Mouse (Mus musculus) cerebellum, adult 11-12 months (tissue): ENCODE data around the gene Zbtb46.

Experiments used
- DNase-seq: peaks from one replicate; pipeline ENCODE4 v3.0.0; 2022

The Zbtb46 gene

GRCm38 (mm10) chr2:181459153-181459672 is at the start of gene Zbtb46:
Zbtb46 (minus strand) TSS chr2:181459426.
- DNase-seq = peak; percentile 87

- no peak for DNase-seq
Measured at GRCm38 (mm10) chr2:181498644-181499043, 39.4 kb upstream of the Zbtb46 start.

- peak; percentile 60 for DNase-seq
Measured at GRCm38 (mm10) chr2:181497548-181497875, 38.3 kb upstream of the Zbtb46 start.

- DNase-seq = peak; percentile 94
Measured at GRCm38 (mm10) chr2:181496831-181497547, 37.8 kb upstream of the Zbtb46 start, which contains the start of gene Tpd52l2. Tpd52l2 (plus strand) TSS chr2:181497142.

GRCm38 (mm10) chr2:181496281-181496680 is 37.1 kb upstream of the Zbtb46 start:
- peak; percentile 53 for DNase-seq

- peak; percentile 38 for DNase-seq
Measured at GRCm38 (mm10) chr2:181495845-181496244, 36.6 kb upstream of the Zbtb46 start.

- DNase-seq = peak; percentile 43
Measured at GRCm38 (mm10) chr2:181494266-181494945, 35.2 kb upstream of the Zbtb46 start.

- DNase-seq = no peak
Measured at GRCm38 (mm10) chr2:181493156-181493927, 34.1 kb upstream of the Zbtb46 start, which contains the start of gene Abhd16b. Abhd16b (plus strand) TSS chr2:181493206.

GRCm38 (mm10) chr2:181492206-181492605 is 33.0 kb upstream of the Zbtb46 start:
- DNase-seq = no peak

GRCm38 (mm10) chr2:181491432-181492205 is 32.4 kb upstream of the Zbtb46 start:
- no peak for DNase-seq

- no peak for DNase-seq
Measured at GRCm38 (mm10) chr2:181487338-181488277, 28.4 kb upstream of the Zbtb46 start.

GRCm38 (mm10) chr2:181485741-181486140 is 26.5 kb upstream of the Zbtb46 start:
- no peak for DNase-seq

GRCm38 (mm10) chr2:181484456-181485233 is 25.4 kb upstream of the Zbtb46 start:
- DNase-seq = no peak

- peak; percentile 66 for DNase-seq
Measured at GRCm38 (mm10) chr2:181483562-181484318, 24.5 kb upstream of the Zbtb46 start.

GRCm38 (mm10) chr2:181483120-181483519 is 23.9 kb upstream of the Zbtb46 start:
- DNase-seq = no peak

- peak; percentile 32 for DNase-seq
Measured at GRCm38 (mm10) chr2:181472256-181472827, 13.1 kb upstream of the Zbtb46 start.

GRCm38 (mm10) chr2:181471246-181471645 is 12.0 kb upstream of the Zbtb46 start:
- DNase-seq = peak; percentile 52

- DNase-seq = peak; percentile 42
Measured at GRCm38 (mm10) chr2:181470285-181470684, 11.1 kb upstream of the Zbtb46 start.

- peak; percentile 27 for DNase-seq
Measured at GRCm38 (mm10) chr2:181465423-181465822, 6.2 kb upstream of the Zbtb46 start.
